Mouse (Mus musculus) forebrain, embryonic 11.5 days (tissue): ENCODE measurements around the gene Ifng. TPM values are rescaled to one million over a fixed set of nuclear protein-coding genes. Genes with fewer than 3 reads are reported as not detected.

Experiments used
- ATAC-seq: fragments of 200-750 bp; cut with Nextera tagmentation; replicated peaks from 2 replicates; pipeline ENCODE4 v1.8.0; 2017; ENCODE audit warnings: moderate TSS enrichment; ENCODE audit not compliant: low FRiP score
- DNase-seq: peaks from one replicate; pipeline ENCODE4 v3.0.0-alpha.2; 2017; ENCODE audit warnings: low spot score
- H3K27ac ChIP-seq: fragments of 300-500 bp; sonication (generic); 2 replicates; pipeline ENCODE4 v1.5.1; 2014; ENCODE audit warnings: low read depth, low read length
- H3K27me3 ChIP-seq: fragments of 300-500 bp; sonication (generic); 2 replicates; pipeline ENCODE4 v1.6.1; 2014; ENCODE audit warnings: mild to moderate bottlenecking, low read length, mixed read lengths; ENCODE audit not compliant: control insufficient read depth, insufficient read depth
- H3K36me3 ChIP-seq: fragments of 300-500 bp; sonication (generic); 2 replicates; pipeline ENCODE4 v1.6.1; 2014; ENCODE audit warnings: mild to moderate bottlenecking, low read length, moderate library complexity, mixed read lengths; ENCODE audit not compliant: control insufficient read depth, insufficient read depth
- H3K4me1 ChIP-seq: fragments of 300-500 bp; sonication (generic); replicated peaks from 2 replicates; pipeline ENCODE4 v1.6.1; 2014; ENCODE audit warnings: low read length, mixed read lengths; ENCODE audit not compliant: control insufficient read depth, insufficient read depth
- H3K4me2 ChIP-seq: fragments of 300-500 bp; sonication (generic); 2 replicates; pipeline ENCODE4 v1.6.1; 2014; ENCODE audit warnings: low read depth, mild to moderate bottlenecking, low read length, moderate library complexity, mixed read lengths; ENCODE audit not compliant: severe bottlenecking
- H3K4me3 ChIP-seq: fragments of 300-500 bp; sonication (generic); 2 replicates; pipeline ENCODE4 v1.5.1; 2014; ENCODE audit warnings: low read depth, low read length
- H3K9ac ChIP-seq: fragments of 300-500 bp; sonication (generic); 2 replicates; pipeline ENCODE4 v1.6.1; 2014; ENCODE audit warnings: low read length
- H3K9me3 ChIP-seq: fragments of 300-500 bp; sonication (generic); 2 replicates; pipeline ENCODE4 v1.6.1; 2016; ENCODE audit warnings: low read length, mixed read lengths; ENCODE audit not compliant: control insufficient read depth
- WGBS: fragments of 180-500 bp; shearing (Covaris S2); extraction: QIAGEN DNeasy Blood & Tissue Kit; methylation state at CpG from one replicate; pipeline ENCODE4 v1.1.7; 2014; 5-methylcytosine and 5-hydroxymethylcytosine counted together
- polyA plus RNA-seq: library from polyadenylated mRNA; unstranded; fragments of >200 nt; fragmentation: Nextera tagmentation; extraction: Ambion mirVana; gene quantifications from 2 replicates; pipeline ENCODE4 v1.2.1, GENCODE M21; 2014

Ifng gene
- not detected in 2 replicates for polyA plus RNA-seq

DNA sequence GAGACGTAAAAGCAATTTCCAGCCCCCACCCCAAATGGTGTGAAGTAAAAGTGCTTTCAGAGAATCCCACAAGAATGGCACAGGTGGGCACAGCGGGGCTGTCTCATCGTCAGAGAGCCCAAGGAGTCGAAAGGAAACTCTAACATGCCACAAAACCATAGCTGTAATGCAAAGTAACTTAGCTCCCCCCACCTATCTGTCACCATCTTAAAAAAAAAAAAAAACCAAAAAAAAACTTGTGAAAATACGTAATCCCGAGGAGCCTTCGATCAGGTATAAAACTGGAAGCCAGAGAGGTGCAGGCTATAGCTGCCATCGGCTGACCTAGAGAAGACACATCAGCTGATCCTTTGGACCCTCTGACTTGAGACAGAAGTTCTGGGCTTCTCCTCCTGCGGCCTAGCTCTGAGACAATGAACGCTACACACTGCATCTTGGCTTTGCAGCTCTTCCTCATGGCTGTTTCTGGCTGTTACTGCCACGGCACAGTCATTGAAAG is at the start of gene Ifng:
Gene Ifng (plus strand): TSS at position 305 of the 499 bp plus-strand sequence.
- H3K36me3 ChIP-seq: no peaks in the 10 kb centered on the region
- H3K4me1 ChIP-seq: no peaks in the 10 kb centered on the region
- no peaks in the 10 kb centered on the region for H3K9me3 ChIP-seq
- no peak within 1 kb of the TSS for H3K4me3 ChIP-seq
- no peak within 1 kb of the TSS for H3K9ac ChIP-seq
- WGBS: 91% methylated on average over 11 of the region's 11 CpGs
- H3K27ac ChIP-seq: no peak within 1 kb of the TSS
- H3K4me2 ChIP-seq: no peak within 1 kb of the TSS
- no peak for DNase-seq
- H3K27me3 ChIP-seq: no peaks in the 10 kb centered on the region
- no peak for ATAC-seq

DNA sequence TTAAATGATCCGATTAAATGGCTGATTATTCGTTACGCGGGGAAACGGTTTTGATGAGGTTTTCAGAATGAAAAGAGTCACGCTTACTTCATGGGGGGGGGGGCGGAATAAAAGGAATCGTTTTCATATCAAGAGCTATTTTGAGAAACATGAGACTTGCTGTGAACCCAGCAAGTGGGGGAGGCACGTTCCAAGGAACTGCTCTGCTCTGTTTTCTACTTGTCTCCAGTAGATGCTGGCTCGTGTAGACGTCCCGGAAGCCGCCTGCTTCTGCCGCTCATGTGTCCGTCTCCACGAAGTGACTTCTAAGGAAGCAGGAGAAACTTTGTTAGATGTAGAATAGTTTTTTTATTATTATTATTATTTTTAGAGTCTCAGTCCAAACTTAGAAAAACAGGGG is 40.9 kb upstream of the Ifng start:
- ATAC-seq: no peak
- Histone ChIP-seq H3K4me2 (no peak overlapping the region), H3K4me3 (no peak overlapping the region), H3K36me3 (no peaks in the 10 kb centered on the region), H3K9me3 (no peaks in the 10 kb centered on the region), H3K9ac (no peak overlapping the region), H3K27me3 (no peaks in the 10 kb centered on the region), H3K27ac (no peak overlapping the region), H3K4me1 (no peaks in the 10 kb centered on the region)
- no peak for DNase-seq
- WGBS: 85% methylated on average over 16 of the region's 16 CpGs

DNA sequence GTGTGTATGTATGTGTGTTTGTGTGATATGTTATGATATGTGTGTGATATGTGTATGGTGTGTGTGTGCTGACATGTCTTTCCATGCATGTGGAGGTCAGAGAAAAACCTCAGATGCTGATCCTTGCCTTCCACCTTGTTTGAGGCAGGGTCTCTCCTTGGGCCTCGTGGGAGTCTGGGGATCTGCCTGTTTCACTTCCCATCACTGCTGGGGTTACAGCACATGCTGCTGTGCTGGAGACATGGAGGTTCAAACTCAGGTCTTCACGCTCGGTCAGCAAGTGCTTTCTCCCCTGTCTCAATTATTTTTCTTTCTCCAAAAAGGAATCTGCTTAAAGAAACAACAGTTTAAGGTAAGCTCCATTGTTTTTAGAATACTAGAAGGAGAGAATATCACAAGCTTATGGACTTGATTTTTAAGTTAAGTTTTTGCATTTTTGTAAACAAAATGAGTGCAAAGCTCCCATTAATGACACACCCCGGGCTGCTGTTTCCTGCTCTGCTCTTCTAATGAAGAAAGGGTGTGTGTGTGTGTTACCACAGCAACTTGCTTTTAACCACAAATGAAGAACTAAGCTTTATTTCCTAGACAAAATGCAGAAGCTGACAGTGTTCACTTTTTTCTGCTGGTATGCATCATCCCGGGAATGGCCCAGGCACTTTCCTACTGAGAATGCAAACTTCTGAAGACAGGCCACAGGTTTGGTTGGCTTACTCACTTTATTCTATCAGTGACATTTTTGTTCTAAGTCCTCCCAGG is 34.2 kb upstream of the Ifng start:
- no peaks in the 10 kb centered on the region for H3K4me1 ChIP-seq
- DNase-seq (no peak), ATAC-seq (no peak)
- no peak overlapping the region for H3K27ac ChIP-seq
- no peak overlapping the region for H3K4me2 ChIP-seq
- 80% methylated on average over 5 of the region's 5 CpGs for WGBS
- no peaks in the 10 kb centered on the region for H3K9me3 ChIP-seq
- H3K9ac ChIP-seq: no peak overlapping the region
- H3K36me3 ChIP-seq: no peaks in the 10 kb centered on the region
- H3K4me3 ChIP-seq: no peak overlapping the region
- H3K27me3 ChIP-seq: no peaks in the 10 kb centered on the region

DNA sequence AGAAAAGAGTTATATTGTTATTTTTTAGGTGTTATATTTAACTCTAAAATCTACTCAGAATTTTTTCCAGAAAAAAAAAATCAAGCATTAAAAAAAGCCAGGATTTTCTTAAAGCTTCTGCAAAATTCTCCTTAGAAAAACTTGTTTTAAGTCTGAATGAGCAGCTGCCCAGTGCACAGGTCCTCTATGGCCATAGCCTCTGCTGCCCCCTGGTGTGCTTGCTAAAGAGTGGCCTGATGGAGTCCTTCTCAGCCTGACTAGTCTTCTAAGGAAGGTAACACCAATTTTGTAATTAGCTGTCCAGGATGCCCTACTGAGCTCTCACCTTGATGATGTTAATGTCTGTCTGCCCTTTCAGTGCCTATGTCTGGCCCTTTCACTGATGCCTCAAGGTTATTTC is 29.5 kb upstream of the Ifng start:
- Histone ChIP-seq H3K4me1 (no peaks in the 10 kb centered on the region), H3K4me3 (no peak overlapping the region), H3K36me3 (no peaks in the 10 kb centered on the region), H3K27ac (no peak overlapping the region), H3K9ac (no peak overlapping the region), H3K9me3 (no peaks in the 10 kb centered on the region), H3K4me2 (no peak overlapping the region), H3K27me3 (no peaks in the 10 kb centered on the region)
- ATAC-seq (no peak), DNase-seq (no peak)

DNA sequence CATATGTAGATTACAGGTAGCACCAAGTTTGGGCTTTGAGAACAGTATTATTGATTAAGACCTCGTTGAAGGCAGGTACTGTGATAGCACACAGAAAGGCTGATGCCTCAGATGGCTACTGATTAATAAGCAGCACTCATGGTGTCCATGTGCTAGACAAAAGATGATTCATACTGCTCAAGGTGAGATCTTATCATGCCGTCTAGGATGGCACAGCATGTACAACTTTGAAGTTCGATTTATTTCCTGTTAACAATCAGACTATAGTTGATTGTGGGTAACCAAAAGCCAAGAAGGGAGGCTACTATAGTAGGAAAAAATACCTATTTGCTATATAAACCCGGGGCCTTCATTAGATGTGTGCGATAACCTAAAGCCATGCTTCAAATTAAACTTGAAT is 28.1 kb upstream of the Ifng start:
- Histone ChIP-seq H3K4me2 (no peak overlapping the region), H3K4me3 (no peak overlapping the region), H3K4me1 (no peaks in the 10 kb centered on the region), H3K9ac (no peak overlapping the region), H3K27ac (no peak overlapping the region), H3K27me3 (no peaks in the 10 kb centered on the region), H3K36me3 (no peaks in the 10 kb centered on the region), H3K9me3 (no peaks in the 10 kb centered on the region)
- ATAC-seq (no peak), DNase-seq (no peak)
- 89% methylated on average over 5 of the region's 5 CpGs for WGBS

DNA sequence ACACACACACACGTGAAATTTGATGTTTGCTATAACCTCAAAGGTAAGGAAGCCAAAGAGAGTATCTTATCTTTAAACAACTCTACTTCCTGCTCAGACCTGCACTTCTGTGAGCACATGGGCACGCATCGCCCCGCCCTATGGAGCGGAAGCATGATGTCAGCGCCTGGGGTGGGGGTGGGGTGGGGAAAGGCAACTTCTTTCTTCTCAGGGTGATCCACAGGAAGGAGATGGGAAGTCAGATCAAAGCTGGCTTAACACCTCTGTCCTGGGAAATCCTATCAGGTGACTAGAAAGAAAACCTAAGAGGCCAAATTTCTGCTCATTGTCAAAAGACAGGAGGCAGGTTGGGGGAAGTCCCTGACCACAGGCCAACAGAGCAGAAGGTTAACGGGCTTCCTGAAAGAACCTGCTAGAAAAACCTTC is 21.8 kb upstream of the Ifng start:
- Histone ChIP-seq H3K27ac (no peak overlapping the region), H3K9ac (no peak overlapping the region), H3K4me1 (no peaks in the 10 kb centered on the region), H3K4me3 (no peak overlapping the region), H3K9me3 (no peaks in the 10 kb centered on the region), H3K4me2 (no peak overlapping the region), H3K36me3 (no peaks in the 10 kb centered on the region), H3K27me3 (no peaks in the 10 kb centered on the region)
- 84% methylated on average over 7 of the region's 7 CpGs for WGBS
- no peak for ATAC-seq
- no peak for DNase-seq

DNA sequence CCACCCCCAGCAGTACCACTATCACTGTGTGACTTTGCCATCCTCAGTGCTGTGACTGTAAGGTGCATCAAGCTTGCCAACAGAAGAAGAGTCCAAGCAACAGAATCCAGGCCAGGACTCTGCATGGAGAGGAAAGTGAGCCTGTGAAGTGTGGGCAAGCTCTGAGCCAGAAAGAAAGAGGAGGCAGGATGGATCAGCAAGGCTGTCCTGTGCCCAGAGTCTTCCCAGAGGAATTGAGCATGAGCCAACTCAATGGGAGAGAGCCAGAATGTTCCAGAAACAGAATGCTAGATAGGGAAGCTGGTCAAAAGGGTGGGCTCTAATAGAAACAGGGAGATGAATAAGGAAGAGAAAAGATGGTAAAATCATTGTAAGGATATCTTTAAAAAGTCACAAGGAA is 19.9 kb upstream of the Ifng start:
- no peak for ATAC-seq
- H3K4me3 ChIP-seq: no peak overlapping the region
- no peaks in the 10 kb centered on the region for H3K4me1 ChIP-seq
- no peaks in the 10 kb centered on the region for H3K27me3 ChIP-seq
- no peaks in the 10 kb centered on the region for H3K36me3 ChIP-seq
- no peak overlapping the region for H3K27ac ChIP-seq
- DNase-seq: no peak
- H3K4me2 ChIP-seq: no peak overlapping the region
- H3K9ac ChIP-seq: no peak overlapping the region
- no peaks in the 10 kb centered on the region for H3K9me3 ChIP-seq

DNA sequence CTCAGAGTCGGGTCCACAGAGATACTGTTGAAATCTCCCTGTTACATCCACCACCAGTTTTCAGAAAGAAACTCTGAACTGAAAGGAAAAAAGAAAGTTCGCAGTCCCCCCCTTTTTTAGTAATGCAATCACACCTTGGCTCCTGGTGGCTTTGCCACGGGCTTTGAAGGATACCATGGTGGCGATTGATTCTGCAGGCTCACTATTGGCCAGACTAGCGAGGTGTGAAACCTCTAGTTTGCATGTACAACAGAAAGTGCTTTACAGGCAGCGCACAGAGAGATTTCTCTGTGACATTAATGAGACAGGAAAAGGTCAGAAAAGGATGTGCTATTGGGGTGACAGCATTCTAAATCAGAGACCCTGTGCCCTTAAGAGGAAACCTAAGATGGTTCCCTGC is 5.3 kb upstream of the Ifng start:
- H3K4me1 ChIP-seq: no peaks in the 10 kb centered on the region
- H3K27ac ChIP-seq: no peak overlapping the region
- no peaks in the 10 kb centered on the region for H3K36me3 ChIP-seq
- H3K9me3 ChIP-seq: no peaks in the 10 kb centered on the region
- DNase-seq: no peak
- no peak overlapping the region for H3K4me3 ChIP-seq
- no peak overlapping the region for H3K9ac ChIP-seq
- WGBS: 91% methylated on average over 6 of the region's 6 CpGs
- H3K4me2 ChIP-seq: no peak overlapping the region
- H3K27me3 ChIP-seq: no peaks in the 10 kb centered on the region
- ATAC-seq: no peak

DNA sequence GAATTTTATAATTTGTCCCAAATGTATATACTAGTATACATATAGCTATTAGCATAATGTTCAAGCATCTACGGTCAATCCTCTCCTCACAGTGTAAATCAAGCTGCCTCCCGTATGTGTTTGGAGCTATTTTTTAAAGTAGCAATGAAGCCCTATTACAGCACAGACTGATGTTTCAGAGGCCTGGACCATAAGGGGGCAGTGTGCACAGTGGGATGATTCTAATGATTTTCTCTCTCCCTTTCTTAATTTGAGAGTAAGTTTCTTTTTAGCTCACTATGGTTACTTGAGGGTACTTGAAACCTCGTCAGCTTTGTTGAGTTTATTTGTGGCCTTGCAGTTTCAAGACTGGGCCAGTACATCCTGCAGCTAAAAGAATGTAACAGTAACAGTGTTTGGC is 1.1 kb downstream of the Ifng start:
- Histone ChIP-seq H3K4me1 (no peaks in the 10 kb centered on the region), H3K27ac (no peak overlapping the region), H3K9ac (no peak overlapping the region), H3K4me3 (no peak overlapping the region), H3K27me3 (no peaks in the 10 kb centered on the region), H3K9me3 (no peaks in the 10 kb centered on the region), H3K36me3 (no peaks in the 10 kb centered on the region), H3K4me2 (no peak overlapping the region)
- 78% methylated on average over 3 of the region's 3 CpGs for WGBS
- ATAC-seq: no peak
- DNase-seq: no peak
